Mouse (Mus musculus) forebrain, embryonic 13.5 days (tissue): Measurements from ENCODE around the gene Acap2. TPM values are rescaled to one million over a fixed set of nuclear protein-coding genes. Genes with fewer than 3 reads are reported as not detected.

Source experiments
- ATAC-seq: fragments of 200-750 bp; cut with Nextera tagmentation; 2 replicates; pipeline ENCODE4 v1.8.0; 2017
- H3K27ac ChIP-seq: fragments of 300-500 bp; sonication (generic); 2 replicates; pipeline ENCODE4 v1.5.1; 2015; ENCODE audit warnings: inconsistent platforms, mild to moderate bottlenecking, moderate library complexity
- H3K27me3 ChIP-seq: fragments of 300-500 bp; sonication (generic); 2 replicates; pipeline ENCODE4 v1.6.1; 2015; ENCODE audit warnings: mild to moderate bottlenecking, inconsistent platforms
- H3K36me3 ChIP-seq: fragments of 300-500 bp; sonication (generic); 2 replicates; pipeline ENCODE4 v1.6.1; 2015; ENCODE audit warnings: mild to moderate bottlenecking, inconsistent platforms; ENCODE audit not compliant: poor library complexity, severe bottlenecking
- H3K4me1 ChIP-seq: fragments of 300-500 bp; sonication (generic); 2 replicates; pipeline ENCODE4 v1.6.1; 2015; ENCODE audit warnings: inconsistent platforms
- H3K4me2 ChIP-seq: fragments of 300-500 bp; sonication (generic); 2 replicates; pipeline ENCODE4 v1.6.1; 2015; ENCODE audit warnings: inconsistent platforms, mild to moderate bottlenecking, moderate library complexity
- H3K4me3 ChIP-seq: fragments of 300-500 bp; sonication (generic); 2 replicates; pipeline ENCODE4 v1.5.1; 2015; ENCODE audit warnings: mild to moderate bottlenecking, inconsistent platforms
- H3K9ac ChIP-seq: fragments of 300-500 bp; sonication (generic); 2 replicates; pipeline ENCODE4 v1.6.1; 2015; ENCODE audit warnings: mild to moderate bottlenecking, inconsistent platforms
- H3K9me3 ChIP-seq: fragments of 300-500 bp; sonication (generic); replicated peaks from 2 replicates; pipeline ENCODE4 v1.6.1; 2016; ENCODE audit warnings: inconsistent platforms
- WGBS: fragments of 180-500 bp; shearing (Covaris S2); methylation state at CpG from one replicate; pipeline ENCODE4 v1.1.7; 2015; 5-methylcytosine and 5-hydroxymethylcytosine counted together
- polyA plus RNA-seq: library from polyadenylated mRNA; unstranded; fragments of >200 nt; fragmentation: Nextera tagmentation; extraction: Ambion mirVana; gene quantifications from 2 replicates; pipeline ENCODE4 v1.2.1, GENCODE M21; 2015

The Acap2 gene
- polyA plus RNA-seq, 1 experiment from 2014 or later = 14.9 TPM

DNA sequence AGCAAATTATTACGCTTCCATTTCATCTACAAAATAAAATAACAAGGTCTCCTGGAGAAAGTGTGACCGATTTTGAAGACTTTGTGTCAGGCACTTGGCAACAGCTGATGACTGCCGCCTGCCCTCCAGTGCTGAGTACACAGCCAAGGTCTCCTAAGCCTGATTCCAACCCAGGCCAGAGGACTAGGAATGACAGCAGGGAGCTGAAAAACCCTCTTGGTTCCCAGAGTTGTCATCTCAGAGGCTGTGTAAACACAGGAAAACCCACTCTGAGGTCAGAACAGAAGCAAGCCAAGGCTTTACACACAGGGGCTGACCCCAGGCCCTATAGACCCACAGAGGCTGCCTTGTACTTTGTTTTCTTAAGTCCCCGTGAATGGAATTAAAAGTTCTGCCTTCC lies 35.1 kb downstream of the Acap2 start:
- H3K4me1 ChIP-seq = peaks cover 23% of the 10 kb centered on the region
- H3K27me3 ChIP-seq = no peaks in the 10 kb centered on the region
- ATAC-seq = no peak
- H3K36me3 ChIP-seq = 0 out of 2 replicates have a peak, but pooled peaks cover 4% of the 10 kb centered on the region
- no peak overlapping the region for H3K9ac ChIP-seq
- no peaks in the 10 kb centered on the region; the same call in 1 of the 2 replicates for H3K9me3 ChIP-seq
- no peak overlapping the region for H3K4me3 ChIP-seq
- H3K4me2 ChIP-seq = no peak overlapping the region
- 60% methylated on average over 4 of the region's 4 CpGs for WGBS
- H3K27ac ChIP-seq = no peak overlapping the region

DNA sequence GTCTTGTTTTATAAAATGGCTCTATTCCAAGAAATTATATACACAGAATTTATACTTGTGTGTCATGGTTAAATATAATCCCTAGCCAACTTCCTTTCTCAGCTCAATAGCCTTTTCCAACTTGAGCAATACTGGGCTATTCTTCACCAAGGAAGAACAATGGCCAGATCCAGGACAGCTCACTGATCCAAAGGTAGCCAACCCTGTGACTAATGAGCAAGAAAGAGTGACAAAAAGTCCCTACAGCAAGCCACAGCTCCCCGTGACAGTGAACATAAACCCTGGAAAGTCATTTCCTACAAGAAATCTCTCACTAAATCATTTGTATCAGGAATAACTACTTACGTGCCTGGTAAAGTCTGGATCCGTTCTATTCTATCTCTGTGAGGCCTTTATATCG lies 35.6 kb downstream of the Acap2 start:
- WGBS = 72% methylated on average over 4 of the region's 4 CpGs
- no peak for ATAC-seq
- Histone ChIP-seq H3K27me3 (no peaks in the 10 kb centered on the region), H3K27ac (no peak overlapping the region), H3K9me3 (no peaks in the 10 kb centered on the region; the same call in 1 of the 2 replicates), H3K4me3 (no peak overlapping the region), H3K36me3 (0 out of 2 replicates have a peak, but pooled peaks cover 4% of the 10 kb centered on the region), H3K4me1 (peaks cover 23% of the 10 kb centered on the region), H3K4me2 (no peak overlapping the region), H3K9ac (no peak overlapping the region)

DNA sequence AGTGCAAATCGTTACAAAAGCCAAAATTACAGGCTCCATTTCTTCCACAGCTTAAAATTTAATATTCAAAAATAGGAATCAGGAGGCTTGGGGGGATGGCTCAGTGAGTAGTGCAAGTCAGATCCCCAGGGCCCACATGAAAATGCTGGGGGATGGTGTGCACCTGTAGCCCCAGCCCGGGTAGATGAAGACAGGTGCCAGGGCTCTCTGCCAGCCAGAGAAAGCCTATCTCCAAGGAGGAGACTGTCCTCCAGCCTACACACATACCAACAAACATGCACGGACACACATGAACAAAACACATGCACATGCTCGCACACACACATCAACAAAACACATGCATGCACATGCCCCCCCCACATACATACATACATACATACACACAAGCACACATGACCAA lies 36.9 kb downstream of the Acap2 start:
- H3K4me2 ChIP-seq = no peak overlapping the region
- 0 out of 2 replicates have a peak, but pooled peaks cover 4% of the 10 kb centered on the region for H3K36me3 ChIP-seq
- no peaks in the 10 kb centered on the region for H3K27me3 ChIP-seq
- no peak for ATAC-seq
- no peak overlapping the region for H3K9ac ChIP-seq
- no peak overlapping the region for H3K4me3 ChIP-seq
- no peaks in the 10 kb centered on the region; the same call in 1 of the 2 replicates for H3K9me3 ChIP-seq
- H3K4me1 ChIP-seq = peaks cover 23% of the 10 kb centered on the region
- no peak overlapping the region for H3K27ac ChIP-seq
- 92% methylated on average over 4 of the region's 4 CpGs for WGBS

DNA sequence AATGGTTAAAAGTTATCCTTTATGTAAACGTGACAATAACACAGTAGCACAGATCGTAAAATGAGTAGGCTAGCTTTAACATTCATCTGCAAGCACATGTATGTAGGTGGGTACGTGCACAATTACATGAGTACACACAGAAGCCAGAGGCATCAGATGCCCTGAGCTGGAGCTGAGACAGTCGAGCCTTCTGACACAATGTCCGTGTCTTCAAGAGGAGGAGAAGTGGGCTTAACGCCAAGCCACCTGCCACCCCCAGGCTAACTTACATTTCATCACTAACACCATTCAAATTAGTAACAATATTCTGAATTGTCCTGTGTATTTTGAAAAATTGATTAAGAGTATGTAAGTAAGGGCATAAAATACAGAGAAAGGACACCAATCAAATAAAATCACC lies 40.6 kb downstream of the Acap2 start:
- H3K4me2 ChIP-seq = no peak overlapping the region
- peaks cover 25% of the 10 kb centered on the region for H3K9me3 ChIP-seq
- H3K4me3 ChIP-seq = no peak overlapping the region
- ATAC-seq = no peak
- no peak overlapping the region for H3K27ac ChIP-seq
- peaks cover 1% of the 10 kb centered on the region; the same call in 1 of the 2 replicates for H3K4me1 ChIP-seq
- H3K27me3 ChIP-seq = no peaks in the 10 kb centered on the region
- no peak overlapping the region for H3K9ac ChIP-seq
- H3K36me3 ChIP-seq = peaks cover 33% of the 10 kb centered on the region
- 60% methylated on average over 6 of the region's 6 CpGs for WGBS

DNA sequence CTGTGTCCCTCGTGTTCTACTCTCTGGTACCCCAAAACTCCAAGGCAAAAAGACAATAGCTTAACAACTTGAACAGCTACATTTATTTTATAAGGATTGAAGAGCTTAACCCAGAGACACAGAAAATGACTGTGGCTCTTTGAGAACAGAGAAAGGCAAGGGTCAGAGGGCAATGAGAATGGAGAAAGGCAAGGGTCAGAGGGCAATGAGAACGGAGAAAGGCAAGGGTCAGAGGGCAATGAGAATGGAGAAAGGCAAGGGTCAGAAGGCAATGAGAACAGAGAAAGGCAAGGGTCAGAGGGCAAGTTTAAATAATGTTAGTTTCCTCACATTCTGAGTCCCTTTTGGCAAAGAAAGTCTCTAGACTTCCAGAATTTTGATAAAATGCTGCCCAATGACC lies 41.6 kb downstream of the Acap2 start:
- peaks cover 41% of the 10 kb centered on the region for H3K36me3 ChIP-seq
- no peak overlapping the region for H3K4me3 ChIP-seq
- no peak overlapping the region for H3K9ac ChIP-seq
- no peaks in the 10 kb centered on the region for H3K27me3 ChIP-seq
- no peak overlapping the region for H3K4me2 ChIP-seq
- WGBS = 32% methylated on average over 2 of the region's 2 CpGs
- ATAC-seq = no peak
- H3K27ac ChIP-seq = no peak overlapping the region
- H3K4me1 ChIP-seq = no peaks in the 10 kb centered on the region
- peaks cover 28% of the 10 kb centered on the region for H3K9me3 ChIP-seq

DNA sequence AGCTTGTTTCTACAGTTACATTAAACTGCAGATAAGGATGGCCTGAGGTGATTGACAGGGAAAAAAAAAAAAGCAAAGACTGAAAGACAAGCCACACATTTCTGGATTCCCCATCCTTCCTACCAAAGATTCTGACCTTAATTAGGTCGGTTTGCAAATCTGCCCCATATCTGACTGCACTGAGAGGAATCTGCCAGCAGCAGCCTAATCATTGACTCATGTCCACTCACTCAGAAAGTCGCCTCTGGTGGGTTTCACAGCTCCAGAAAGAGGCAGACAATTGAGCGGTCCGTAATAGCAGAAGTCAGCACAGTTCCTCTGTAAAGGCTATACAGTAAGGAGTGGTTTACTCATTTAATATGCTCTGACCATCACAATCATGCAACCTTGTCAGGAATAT lies 51.2 kb downstream of the Acap2 start:
- ATAC-seq = no peak
- Histone ChIP-seq H3K27me3 (no peaks in the 10 kb centered on the region), H3K9me3 (no peaks in the 10 kb centered on the region), H3K4me3 (no peak overlapping the region), H3K9ac (no peak overlapping the region), H3K4me1 (no peaks in the 10 kb centered on the region), H3K27ac (no peak overlapping the region), H3K36me3 (peaks cover 13% of the 10 kb centered on the region), H3K4me2 (no peak overlapping the region)
- 88% methylated on average over 4 of the region's 4 CpGs for WGBS

DNA sequence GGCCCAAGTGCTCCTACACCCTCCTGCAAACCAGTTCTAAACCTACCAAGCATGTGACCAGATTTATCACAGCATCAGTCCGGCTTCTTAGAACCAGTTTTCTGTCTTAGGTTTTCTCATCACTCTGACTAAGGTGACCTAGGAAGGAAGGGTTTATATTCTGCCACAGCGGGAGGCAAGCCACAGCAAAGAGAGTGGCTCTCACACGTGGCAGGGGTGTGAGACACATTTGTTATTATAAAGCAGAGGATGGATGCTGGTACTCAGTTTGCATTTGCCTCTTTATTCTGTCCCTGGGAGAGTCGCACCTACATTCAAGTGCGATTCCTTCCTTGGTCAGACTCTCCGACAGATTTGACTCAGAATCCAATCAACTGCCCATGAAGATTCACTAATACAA lies 52.2 kb downstream of the Acap2 start:
- Histone ChIP-seq H3K36me3 (peaks cover 6% of the 10 kb centered on the region), H3K9me3 (no peaks in the 10 kb centered on the region), H3K27ac (no peak overlapping the region), H3K4me1 (no peaks in the 10 kb centered on the region), H3K9ac (no peak overlapping the region), H3K27me3 (no peaks in the 10 kb centered on the region), H3K4me2 (no peak overlapping the region), H3K4me3 (no peak overlapping the region)
- WGBS = 85% methylated on average over 6 of the region's 6 CpGs
- no peak for ATAC-seq

DNA sequence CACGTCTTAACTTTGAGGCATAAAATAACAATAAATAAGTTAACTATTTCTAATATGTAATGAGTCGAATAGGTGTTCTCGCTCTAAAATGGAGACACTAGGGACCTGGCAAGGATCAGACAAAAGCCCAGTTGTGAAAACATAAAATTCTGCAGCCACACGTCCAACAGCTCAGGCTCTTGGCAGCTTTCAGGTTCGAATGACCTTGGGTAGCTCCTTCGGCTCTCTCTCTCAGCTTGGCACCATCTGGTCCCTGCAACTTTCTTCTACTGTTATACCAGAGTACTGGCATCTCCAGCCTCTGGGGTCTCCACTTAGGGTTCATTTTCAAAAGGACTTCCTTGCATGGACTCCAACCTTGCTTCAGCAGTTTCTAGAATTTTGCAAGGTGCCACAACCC lies 53.3 kb downstream of the Acap2 start:
- 90% methylated on average over 6 of the region's 6 CpGs for WGBS
- Histone ChIP-seq H3K4me2 (no peak overlapping the region), H3K9me3 (no peaks in the 10 kb centered on the region), H3K27ac (no peak overlapping the region), H3K27me3 (no peaks in the 10 kb centered on the region), H3K4me1 (no peaks in the 10 kb centered on the region), H3K9ac (no peak overlapping the region), H3K4me3 (no peak overlapping the region), H3K36me3 (peaks cover 4% of the 10 kb centered on the region)
- ATAC-seq = no peak

DNA sequence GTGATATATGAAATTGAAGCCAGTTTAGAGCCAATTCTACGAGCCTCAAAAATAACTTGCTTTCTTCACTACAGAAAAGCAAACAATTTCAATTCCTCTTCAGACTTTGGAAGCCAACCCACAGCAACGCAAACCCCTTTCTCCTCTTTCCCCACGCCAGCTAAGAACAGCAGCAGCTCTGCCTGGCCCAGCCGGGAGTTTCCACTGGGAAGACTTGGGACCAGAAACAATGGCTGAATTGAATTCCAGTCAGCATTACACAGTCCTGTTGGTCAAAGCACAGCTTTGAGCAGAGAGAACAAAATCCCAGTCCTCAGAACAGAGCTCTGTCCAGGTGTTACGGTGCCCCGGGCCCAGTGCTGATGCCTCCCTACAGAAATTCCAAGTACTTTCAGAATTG lies 59.1 kb downstream of the Acap2 start:
- ATAC-seq = no peak
- Histone ChIP-seq H3K9ac (no peak overlapping the region), H3K27me3 (no peaks in the 10 kb centered on the region), H3K36me3 (peaks cover 20% of the 10 kb centered on the region), H3K4me2 (no peak overlapping the region), H3K4me3 (no peak overlapping the region), H3K4me1 (peaks cover 6% of the 10 kb centered on the region), H3K9me3 (no peaks in the 10 kb centered on the region), H3K27ac (no peak overlapping the region)
- WGBS = 17% methylated on average over 6 of the region's 6 CpGs

DNA sequence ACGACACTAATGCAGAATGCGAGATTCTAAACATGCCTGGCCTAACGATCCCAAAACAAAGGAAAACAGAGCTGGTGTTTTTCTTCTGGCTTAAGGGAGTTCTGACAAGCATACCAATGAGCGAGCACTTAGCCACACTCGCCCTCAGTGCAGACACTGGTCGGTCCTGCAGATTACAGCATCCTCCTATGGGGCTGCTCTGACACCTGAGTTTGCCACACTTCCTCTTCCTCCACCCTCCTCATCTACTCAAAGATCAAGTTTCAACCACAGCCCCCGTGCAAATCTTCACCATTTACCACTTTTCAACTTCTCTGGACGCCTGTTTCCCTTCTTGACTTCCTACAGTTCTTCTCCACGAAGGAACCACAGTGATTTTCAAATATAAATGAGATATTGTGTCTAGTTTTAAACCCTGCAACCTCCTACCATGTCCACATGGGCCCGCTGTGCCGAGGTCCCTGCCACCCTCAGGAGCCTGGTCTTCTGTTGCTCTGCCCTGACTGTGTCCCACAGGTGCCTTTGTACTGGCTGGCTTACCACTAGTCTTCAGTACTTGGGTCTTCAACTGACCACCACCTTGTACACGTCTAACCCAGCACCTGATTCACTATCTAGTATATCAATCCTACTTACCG lies 64.3 kb downstream of the Acap2 start:
- H3K4me3 ChIP-seq = no peak overlapping the region
- H3K36me3 ChIP-seq = peaks cover 30% of the 10 kb centered on the region
- H3K27me3 ChIP-seq = no peaks in the 10 kb centered on the region
- no peak overlapping the region for H3K4me2 ChIP-seq
- peaks cover 15% of the 10 kb centered on the region for H3K4me1 ChIP-seq
- H3K9me3 ChIP-seq = no peaks in the 10 kb centered on the region
- H3K9ac ChIP-seq = no peak overlapping the region
- WGBS = 61% methylated on average over 13 of the region's 13 CpGs
- no peak for ATAC-seq
- no peak overlapping the region for H3K27ac ChIP-seq

DNA sequence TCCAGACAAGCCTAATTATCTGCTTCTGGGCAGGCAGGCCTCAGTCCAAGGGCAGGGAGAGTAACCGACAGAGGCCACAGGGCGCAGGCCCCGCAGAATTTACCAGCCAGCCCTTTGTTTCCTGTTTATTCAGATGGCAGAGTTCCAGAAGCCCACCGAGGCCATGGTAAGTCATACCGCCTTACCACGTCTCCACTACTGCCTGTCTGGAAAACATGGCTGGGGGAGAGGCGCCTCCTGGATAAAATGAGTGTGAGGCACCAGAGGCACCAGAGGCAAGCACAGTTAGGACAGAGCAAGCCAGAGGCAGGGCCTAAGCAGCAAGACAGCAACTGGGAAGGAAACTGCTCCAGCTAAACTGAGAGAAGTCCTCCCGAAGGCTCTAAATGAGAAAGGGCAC lies 65.5 kb downstream of the Acap2 start:
- Histone ChIP-seq H3K9ac (no peak overlapping the region), H3K36me3 (peaks cover 37% of the 10 kb centered on the region), H3K4me3 (no peak overlapping the region), H3K4me2 (no peak overlapping the region), H3K9me3 (no peaks in the 10 kb centered on the region), H3K27me3 (no peaks in the 10 kb centered on the region), H3K4me1 (peaks cover 14% of the 10 kb centered on the region), H3K27ac (peak overlapping the region; percentile 14; the same call in 1 of the 2 replicates)
- WGBS = 62% methylated on average over 8 of the region's 8 CpGs
- no peak for ATAC-seq

DNA sequence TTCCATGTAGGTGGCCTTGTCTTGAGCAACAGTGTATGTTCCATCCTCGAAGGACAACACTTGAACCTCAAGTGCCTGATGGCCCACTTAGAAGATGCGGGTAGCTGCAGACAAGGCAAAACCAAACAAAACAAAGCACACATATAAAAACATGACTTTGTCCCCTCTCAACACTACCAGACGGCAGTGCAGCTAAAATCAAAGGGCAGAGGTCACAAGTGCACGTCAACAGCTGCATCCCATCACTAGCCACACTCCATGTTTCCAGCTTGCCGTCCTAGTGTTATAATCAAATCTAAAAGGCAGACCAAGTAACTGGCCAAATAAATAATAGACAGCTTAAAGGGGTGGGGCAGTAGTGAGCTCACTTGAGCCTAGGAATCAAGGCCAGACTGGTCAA lies 69.5 kb downstream of the Acap2 start:
- Histone ChIP-seq H3K9ac (no peak overlapping the region), H3K4me3 (no peak overlapping the region), H3K4me1 (peaks cover 11% of the 10 kb centered on the region), H3K4me2 (no peak overlapping the region), H3K9me3 (no peaks in the 10 kb centered on the region), H3K27ac (no peak overlapping the region), H3K36me3 (peaks cover 19% of the 10 kb centered on the region), H3K27me3 (no peaks in the 10 kb centered on the region)
- ATAC-seq = no peak
- WGBS = 84% methylated on average over 5 of the region's 5 CpGs

DNA sequence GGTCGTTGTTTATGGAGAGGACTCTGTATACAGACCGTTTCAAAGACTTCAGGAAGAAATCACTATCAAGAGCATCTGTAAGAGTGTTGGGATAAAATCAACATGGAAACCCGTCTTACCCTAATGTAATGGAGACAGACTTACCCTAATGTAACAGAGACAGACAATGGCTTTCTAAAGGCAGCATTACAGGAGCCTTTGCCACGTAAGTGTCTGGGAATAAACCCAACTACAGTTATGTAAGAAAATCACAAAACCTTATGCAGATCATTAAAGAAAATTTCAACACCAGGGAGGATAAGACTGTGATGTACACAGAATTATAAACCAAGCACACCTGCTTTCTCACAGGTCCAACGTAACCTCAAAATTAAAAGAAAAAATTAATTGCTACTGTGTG lies 72.9 kb downstream of the Acap2 start:
- no peak for ATAC-seq
- Histone ChIP-seq H3K27ac (no peak overlapping the region), H3K9ac (no peak overlapping the region), H3K4me2 (no peak overlapping the region), H3K36me3 (peaks cover 11% of the 10 kb centered on the region), H3K9me3 (no peaks in the 10 kb centered on the region), H3K4me3 (no peak overlapping the region), H3K27me3 (no peaks in the 10 kb centered on the region), H3K4me1 (no peaks in the 10 kb centered on the region)
- WGBS = 90% methylated on average over 5 of the region's 5 CpGs
